Mouse (Mus musculus): ENCODE measurements at regions not wholly inside any gene's neighbourhood (a gene's known extent, or its start where the extent isn't known, plus 50 kb on each side); places are given as distances from the start of the nearest gene placed in this dataset.

DNA sequence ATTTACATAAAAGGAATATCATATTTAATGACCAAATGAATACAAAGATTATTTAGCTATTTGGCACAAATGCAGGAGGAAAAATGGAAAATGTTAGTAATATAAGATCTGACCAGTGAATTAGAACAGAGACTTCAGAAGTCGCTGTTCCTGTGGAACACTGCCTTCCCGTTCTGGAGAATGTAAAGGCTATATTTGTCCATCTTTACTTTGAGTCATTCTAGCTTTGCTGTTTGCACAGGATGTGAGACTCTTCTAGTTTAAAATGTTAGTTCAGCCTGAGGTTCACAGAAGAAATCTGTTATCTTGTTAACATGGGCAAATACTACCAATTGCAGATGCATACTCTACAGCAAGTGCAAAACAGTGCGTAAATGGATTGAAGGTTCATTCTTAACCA is 418.5 kb upstream of the Adgrl2 start:
- Histone ChIP-seq H3K27ac (ENCODE audit: insufficient read depth, low read length) (no peak overlapping the region), H3K27me3 (ENCODE audit: control insufficient read depth, insufficient read depth, low read length, poor library complexity, severe bottlenecking) (no peaks in the 10 kb centered on the region), H3K4me3 (ENCODE audit: low read depth, low read length) (no peak overlapping the region), H3K9me3 (replicated peaks; ENCODE audit: control insufficient read depth, insufficient read depth, low read length, poor library complexity, severe bottlenecking) (no peaks in the 10 kb centered on the region), H3K36me3 (ENCODE audit: control insufficient read depth, insufficient read depth, low read length, poor library complexity, severe bottlenecking) (no peaks in the 10 kb centered on the region), H3K4me1 (ENCODE audit: control insufficient read depth, insufficient read depth, low read length) (no peaks in the 10 kb centered on the region), H3K9ac (ENCODE audit: low read depth, poor library complexity, severe bottlenecking) (no peak overlapping the region)
- no peak for TF ChIP-seq CTCF (IDR thresholded peaks at IDR 0.05; ENCODE audit: low read depth, low read length)
- no peak for TF ChIP-seq EP300 (IDR thresholded peaks at IDR 0.05; ENCODE audit: insufficient read depth, low read depth, low read length)
- no peak for TF ChIP-seq POLR2A (IDR thresholded peaks at IDR 0.05; ENCODE audit: insufficient read depth, low read length)

DNA sequence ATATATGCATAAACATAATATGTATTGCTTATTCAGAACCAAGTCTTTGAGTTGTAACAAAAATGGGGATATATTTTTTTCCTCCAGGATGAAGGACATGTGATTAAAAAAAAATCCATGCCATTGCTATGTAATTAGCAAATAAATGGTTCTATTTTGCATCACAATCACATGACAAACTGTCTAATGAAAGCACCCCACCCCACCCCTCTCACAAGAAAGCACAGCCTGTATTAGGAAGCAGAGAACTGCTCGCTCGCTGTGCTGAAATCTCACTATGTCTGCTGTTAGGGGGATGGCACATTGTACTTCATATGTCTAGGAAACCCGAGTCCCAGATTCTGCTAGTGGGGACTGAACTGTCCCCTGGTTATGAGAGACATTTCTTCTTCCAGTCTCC is 415.5 kb upstream of the Adgrl2 start:
- H3K4me1 ChIP-seq (ENCODE audit: control insufficient read depth, insufficient read depth, low read length), result peaks cover 4% of the 10 kb centered on the region
- H3K9me3 ChIP-seq (replicated peaks; ENCODE audit: control insufficient read depth, insufficient read depth, low read length, poor library complexity, severe bottlenecking), result no peaks in the 10 kb centered on the region
- TF ChIP-seq POLR2A (IDR thresholded peaks at IDR 0.05; ENCODE audit: insufficient read depth, low read length) (no peak), CTCF (IDR thresholded peaks at IDR 0.05; ENCODE audit: low read depth, low read length) (no peak), EP300 (IDR thresholded peaks at IDR 0.05; ENCODE audit: insufficient read depth, low read depth, low read length) (no peak)
- no peak overlapping the region for H3K9ac ChIP-seq (ENCODE audit: low read depth, poor library complexity, severe bottlenecking)
- H3K4me3 ChIP-seq (ENCODE audit: low read depth, low read length), result no peak overlapping the region
- H3K27me3 ChIP-seq (ENCODE audit: control insufficient read depth, insufficient read depth, low read length, poor library complexity, severe bottlenecking), result no peaks in the 10 kb centered on the region
- H3K36me3 ChIP-seq (ENCODE audit: control insufficient read depth, insufficient read depth, low read length, poor library complexity, severe bottlenecking), result no peaks in the 10 kb centered on the region
- no peak overlapping the region for H3K27ac ChIP-seq (ENCODE audit: insufficient read depth, low read length)

DNA sequence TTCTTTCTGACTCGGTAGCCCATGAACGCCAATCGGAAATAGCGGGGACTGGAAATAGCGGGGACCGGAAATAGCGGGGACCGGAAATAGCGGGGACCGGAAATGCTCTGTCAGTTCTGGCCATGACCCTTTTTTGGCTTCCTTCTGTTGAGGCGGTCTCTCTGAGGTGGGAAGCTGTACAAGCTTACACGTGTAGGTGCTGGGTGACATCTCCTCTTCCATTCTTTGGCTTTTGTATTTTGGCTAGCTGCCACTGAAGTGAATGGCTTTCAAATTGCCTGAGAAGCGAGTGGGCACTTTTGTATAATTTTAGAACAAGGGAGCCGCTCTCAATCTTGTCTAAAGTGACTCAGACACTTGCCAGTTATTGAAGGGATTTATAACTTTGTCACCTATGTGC is 414.3 kb upstream of the Adgrl2 start:
- TF ChIP-seq CTCF (IDR thresholded peaks at IDR 0.05; ENCODE audit: low read depth, low read length) (no peak), POLR2A (IDR thresholded peaks at IDR 0.05; ENCODE audit: insufficient read depth, low read length) (no peak)
- Histone ChIP-seq H3K9me3 (replicated peaks; ENCODE audit: control insufficient read depth, insufficient read depth, low read length, poor library complexity, severe bottlenecking) (no peaks in the 10 kb centered on the region), H3K4me3 (ENCODE audit: low read depth, low read length) (no peak overlapping the region), H3K36me3 (ENCODE audit: control insufficient read depth, insufficient read depth, low read length, poor library complexity, severe bottlenecking) (no peaks in the 10 kb centered on the region), H3K27me3 (ENCODE audit: control insufficient read depth, insufficient read depth, low read length, poor library complexity, severe bottlenecking) (no peaks in the 10 kb centered on the region), H3K9ac (ENCODE audit: low read depth, poor library complexity, severe bottlenecking) (no peak overlapping the region), H3K4me1 (ENCODE audit: control insufficient read depth, insufficient read depth, low read length) (peaks cover 4% of the 10 kb centered on the region), H3K27ac (ENCODE audit: insufficient read depth, low read length) (no peak overlapping the region)

DNA sequence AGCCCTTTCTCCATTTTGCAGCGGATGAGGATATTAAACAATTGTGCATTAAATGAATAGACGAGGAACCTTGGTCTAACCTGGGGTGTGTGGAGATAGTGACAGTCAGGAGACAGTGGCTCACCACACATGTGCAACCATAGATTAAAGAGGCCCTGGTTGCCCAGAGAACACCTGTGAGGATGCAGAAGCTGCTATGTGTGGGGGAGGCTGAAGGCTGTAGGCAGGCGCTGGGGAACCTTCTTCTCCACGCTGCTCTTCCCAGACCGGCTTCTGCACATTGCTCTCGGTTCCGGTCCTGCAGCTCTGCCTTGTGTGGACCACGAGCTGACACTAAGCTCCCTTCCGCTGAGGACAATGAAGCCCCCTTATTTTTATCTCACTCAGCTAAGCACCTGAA is 412.1 kb upstream of the Adgrl2 start:
- Histone ChIP-seq H3K9ac (ENCODE audit: low read depth, poor library complexity, severe bottlenecking) (no peak overlapping the region), H3K36me3 (ENCODE audit: control insufficient read depth, insufficient read depth, low read length, poor library complexity, severe bottlenecking) (no peaks in the 10 kb centered on the region), H3K27me3 (ENCODE audit: control insufficient read depth, insufficient read depth, low read length, poor library complexity, severe bottlenecking) (no peaks in the 10 kb centered on the region), H3K4me3 (ENCODE audit: low read depth, low read length) (no peak overlapping the region), H3K4me1 (ENCODE audit: control insufficient read depth, insufficient read depth, low read length) (peaks cover 4% of the 10 kb centered on the region), H3K27ac (ENCODE audit: insufficient read depth, low read length) (no peak overlapping the region), H3K9me3 (replicated peaks; ENCODE audit: control insufficient read depth, insufficient read depth, low read length, poor library complexity, severe bottlenecking) (no peaks in the 10 kb centered on the region)
- TF ChIP-seq CTCF (IDR thresholded peaks at IDR 0.05; ENCODE audit: low read depth, low read length), result no peak
- no peak for TF ChIP-seq EP300 (IDR thresholded peaks at IDR 0.05; ENCODE audit: insufficient read depth, low read depth, low read length)
- no peak for TF ChIP-seq POLR2A (IDR thresholded peaks at IDR 0.05; ENCODE audit: insufficient read depth, low read length)

DNA sequence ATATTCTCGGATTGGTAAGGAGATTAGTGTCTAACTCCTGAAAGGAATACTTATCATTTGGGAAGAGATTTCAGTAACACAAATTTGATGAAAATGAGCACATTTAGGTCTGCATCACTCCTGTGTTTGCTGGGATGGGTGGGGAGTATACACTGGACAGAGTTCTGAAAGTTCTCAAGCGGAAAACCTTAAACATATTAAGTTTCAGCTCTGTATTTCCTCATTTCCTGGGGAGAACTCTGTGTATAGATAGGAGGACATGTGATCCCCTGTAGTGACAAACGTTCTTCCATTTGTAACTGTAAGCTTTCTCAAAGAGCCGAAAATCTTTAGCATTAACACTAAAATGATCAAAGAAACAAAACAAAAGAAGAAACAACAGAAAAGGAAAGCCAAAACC is 404.7 kb upstream of the Adgrl2 start:
- H3K27me3 ChIP-seq (ENCODE audit: control insufficient read depth, insufficient read depth, low read length, poor library complexity, severe bottlenecking), result no peaks in the 10 kb centered on the region
- no peaks in the 10 kb centered on the region for H3K4me1 ChIP-seq (ENCODE audit: control insufficient read depth, insufficient read depth, low read length)
- H3K9ac ChIP-seq (ENCODE audit: low read depth, poor library complexity, severe bottlenecking), result no peak overlapping the region
- TF ChIP-seq EP300 (IDR thresholded peaks at IDR 0.05; ENCODE audit: insufficient read depth, low read depth, low read length) (no peak), POLR2A (IDR thresholded peaks at IDR 0.05; ENCODE audit: insufficient read depth, low read length) (no peak), CTCF (IDR thresholded peaks at IDR 0.05; ENCODE audit: low read depth, low read length) (no peak)
- no peaks in the 10 kb centered on the region for H3K9me3 ChIP-seq (replicated peaks; ENCODE audit: control insufficient read depth, insufficient read depth, low read length, poor library complexity, severe bottlenecking)
- no peaks in the 10 kb centered on the region for H3K36me3 ChIP-seq (ENCODE audit: control insufficient read depth, insufficient read depth, low read length, poor library complexity, severe bottlenecking)
- H3K27ac ChIP-seq (ENCODE audit: insufficient read depth, low read length), result no peak overlapping the region
- no peak overlapping the region for H3K4me3 ChIP-seq (ENCODE audit: low read depth, low read length)

DNA sequence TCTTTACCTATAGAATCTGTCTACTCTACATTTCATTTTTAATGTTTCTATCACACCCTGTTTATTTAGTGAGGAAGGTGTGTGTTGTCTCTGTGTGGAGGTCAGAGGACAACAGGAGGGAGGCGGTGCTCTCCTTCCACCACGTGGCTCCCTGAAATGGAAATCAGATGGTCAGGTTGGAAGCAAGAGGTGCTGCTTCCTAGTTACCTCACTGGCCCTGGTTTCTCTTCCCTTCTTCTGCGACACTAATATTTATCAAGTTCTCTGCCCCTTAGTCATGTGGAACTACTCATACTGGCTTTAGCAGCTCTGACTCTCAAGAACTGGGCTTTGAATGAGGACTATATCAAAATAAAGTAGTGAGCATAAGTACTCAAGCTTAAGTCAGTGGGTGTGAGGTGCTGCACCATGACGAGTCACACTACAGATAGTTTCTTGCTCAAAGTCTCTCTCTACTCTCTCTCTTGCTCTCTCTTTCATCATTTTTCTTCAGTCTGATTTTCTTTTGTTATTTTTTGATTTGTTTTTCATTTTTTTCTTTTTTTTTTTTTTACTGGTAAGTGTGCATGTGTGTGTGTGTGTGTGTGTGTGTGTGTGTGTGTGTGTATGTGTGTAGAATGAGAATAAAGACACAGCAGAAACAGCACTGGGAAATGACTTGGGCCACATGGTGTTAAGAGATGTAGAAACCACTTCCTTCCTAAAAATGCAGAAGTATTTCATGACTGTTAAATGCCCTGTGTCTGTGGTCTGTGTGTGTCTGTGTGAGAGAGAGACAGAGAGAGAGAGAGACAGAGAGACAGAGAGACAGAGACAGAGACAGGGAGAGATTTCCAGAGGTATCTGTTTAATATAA is 403.2 kb upstream of the Adgrl2 start:
- Histone ChIP-seq H3K27ac (ENCODE audit: insufficient read depth, low read length) (no peak overlapping the region), H3K9me3 (replicated peaks; ENCODE audit: control insufficient read depth, insufficient read depth, low read length, poor library complexity, severe bottlenecking) (no peaks in the 10 kb centered on the region), H3K36me3 (ENCODE audit: control insufficient read depth, insufficient read depth, low read length, poor library complexity, severe bottlenecking) (no peaks in the 10 kb centered on the region), H3K9ac (ENCODE audit: low read depth, poor library complexity, severe bottlenecking) (no peak overlapping the region), H3K27me3 (ENCODE audit: control insufficient read depth, insufficient read depth, low read length, poor library complexity, severe bottlenecking) (no peaks in the 10 kb centered on the region), H3K4me1 (ENCODE audit: control insufficient read depth, insufficient read depth, low read length) (no peaks in the 10 kb centered on the region), H3K4me3 (ENCODE audit: low read depth, low read length) (no peak overlapping the region)
- TF ChIP-seq EP300 (IDR thresholded peaks at IDR 0.05; ENCODE audit: insufficient read depth, low read depth, low read length) (no peak), POLR2A (IDR thresholded peaks at IDR 0.05; ENCODE audit: insufficient read depth, low read length) (no peak), CTCF (IDR thresholded peaks at IDR 0.05; ENCODE audit: low read depth, low read length) (no peak)
